Mouse (Mus musculus): ENCODE results near the gene Renbp.

DNA sequence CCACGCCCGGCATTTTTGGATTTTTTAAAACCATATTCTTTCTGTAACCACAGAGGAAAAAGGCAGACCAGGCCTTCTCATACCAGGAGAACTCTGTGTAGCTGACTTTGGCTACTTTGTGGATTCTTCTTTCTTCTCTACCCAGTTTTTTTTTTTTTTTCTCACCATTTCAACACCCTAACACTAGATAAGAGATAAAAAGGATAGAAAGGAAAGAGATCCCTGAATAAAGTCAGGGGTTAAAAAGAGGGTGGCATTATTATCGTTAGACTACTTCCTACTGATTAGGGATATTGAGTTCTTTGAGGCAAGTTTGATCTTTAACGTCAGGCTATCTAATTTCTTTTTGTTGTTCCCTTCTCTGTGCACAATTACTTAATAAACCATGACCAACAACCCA lies 42.1 kb upstream of the Renbp start:
- TF ChIP-seq CTCF (IDR thresholded peaks at IDR 0.05; ENCODE audit: low read depth): no peak
- no peak for TF ChIP-seq EP300 (optimal IDR thresholded peaks at IDR 0.05)
